In genomic region chr5:100428031-100428733, GRCm38 (mm10) we compare ENCODE assay signal across 8 mouse cellular contexts. TPM values are rescaled to one million over a fixed set of nuclear protein-coding genes. Genes with fewer than 3 reads are reported as not detected.
A peak's percentile ranks its signal among the peaks of the same experiment; 100 is the strongest.
DNase-seq lines count a peak whose midpoint lies in the region; ATAC-seq and TF ChIP-seq lines count a peak whose summit lies in the region.

No protein-coding gene starts in this region.

- no peak for TF ChIP-seq CTCF in C2C12 (IDR thresholded peaks at IDR 0.05; ENCODE audit: control insufficient read depth, insufficient read depth, insufficient read length)

- H3K79me3 ChIP-seq in C2C12 (ENCODE audit: low read depth): peaks cover 67% of the 10 kb centered on the region

- H3K4me2 ChIP-seq in forebrain, embryonic 11.5 days (ENCODE audit: low read depth, low read length, severe bottlenecking): peak overlapping the region; percentile 92
- peak overlapping the region; percentile 88 for H3K4me2 ChIP-seq in liver, embryonic 12.5 days

- ATAC-seq in forebrain, embryonic 11.5 days (replicated peaks; ENCODE audit: low FRiP score): no peak
- no peak for ATAC-seq in liver, embryonic 12.5 days

- H3K4me1 ChIP-seq in forebrain, embryonic 11.5 days (replicated peaks; ENCODE audit: control insufficient read depth, insufficient read depth, low read length): peaks cover 24% of the 10 kb centered on the region
- peaks cover 71% of the 10 kb centered on the region for H3K4me1 ChIP-seq in liver, embryonic 12.5 days

- H3K79me2 ChIP-seq in C2C12 (ENCODE audit: control insufficient read depth, insufficient read depth): peaks cover 84% of the 10 kb centered on the region

- H3K27me3 ChIP-seq in C2C12 (ENCODE audit: control insufficient read depth, insufficient read depth, insufficient read length): no peaks in the 10 kb centered on the region
- H3K27me3 ChIP-seq in forebrain, embryonic 11.5 days (ENCODE audit: control insufficient read depth, insufficient read depth, low read length): no peaks in the 10 kb centered on the region
- no peaks in the 10 kb centered on the region for H3K27me3 ChIP-seq in liver, embryonic 12.5 days (replicated peaks)

- H3ac ChIP-seq in C2C12 (ENCODE audit: control insufficient read depth, insufficient read length, low read depth): peak overlapping the region; percentile 79

- 19% methylated on average over 5 of the region's 5 CpGs for WGBS in forebrain, embryonic 11.5 days
- WGBS in liver, embryonic 12.5 days (ENCODE audit: insufficient replicate concordance): 9% methylated on average over 5 of the region's 5 CpGs

- H3K4me3 ChIP-seq in C2C12 (ENCODE audit: insufficient read depth, poor library complexity, severe bottlenecking): peak overlapping the region; percentile 46
- peak overlapping the region; percentile 69 for H3K4me3 ChIP-seq in forebrain, embryonic 11.5 days (ENCODE audit: low read depth, low read length)
- H3K4me3 ChIP-seq in liver, embryonic 12.5 days: peak overlapping the region; percentile 75

- DNase-seq in heart, adult 11 months: peak; percentile 82
- no peak for DNase-seq in heart, adult 9 months (ENCODE audit: low spot score in 2 of 2)
- no peak for DNase-seq in forebrain, embryonic 11.5 days (ENCODE audit: low spot score)
- DNase-seq in ovary, postnatal 14 days (ENCODE audit: low spot score): no peak
- no peak for DNase-seq in cerebellum, adult 8-10 months
- no peak for DNase-seq in urinary bladder, postnatal 4 days (ENCODE audit: low spot score in 2 of 2)

- H3K9ac ChIP-seq in forebrain, embryonic 11.5 days (ENCODE audit: low read length): peak overlapping the region; percentile 94
- peak overlapping the region; percentile 80 for H3K9ac ChIP-seq in liver, embryonic 12.5 days

- H3K27ac ChIP-seq in forebrain, embryonic 11.5 days (ENCODE audit: low read depth, low read length): no peak overlapping the region
- H3K27ac ChIP-seq in liver, embryonic 12.5 days: peak overlapping the region; percentile 0; the same call in 1 of the 2 replicates

- H3K36me3 ChIP-seq in C2C12 (ENCODE audit: control insufficient read depth, insufficient read depth): peaks cover 59% of the 10 kb centered on the region
- peaks cover 18% of the 10 kb centered on the region for H3K36me3 ChIP-seq in forebrain, embryonic 11.5 days (ENCODE audit: control insufficient read depth, insufficient read depth, low read length)
- peaks cover 57% of the 10 kb centered on the region for H3K36me3 ChIP-seq in liver, embryonic 12.5 days

- H3K9me3 ChIP-seq in forebrain, embryonic 11.5 days (ENCODE audit: control insufficient read depth, low read length): no peaks in the 10 kb centered on the region
- no peaks in the 10 kb centered on the region for H3K9me3 ChIP-seq in liver, embryonic 12.5 days (replicated peaks)

TF ChIP-seq in C2C12, 6 proteins besides CTCF, POLR2A, EP300 and RAD21:
- TF ChIP-seq MYOG (IDR thresholded peaks at IDR 0.05; ENCODE audit: control insufficient read depth, extremely low read depth, insufficient read length) (no peak), USF1 (IDR thresholded peaks at IDR 0.05; ENCODE audit: low read depth) (no peak), CEBPB (IDR thresholded peaks at IDR 0.05; ENCODE audit: low read depth) (no peak), MAX (IDR thresholded peaks at IDR 0.05) (no peak), FOSL1 (IDR thresholded peaks at IDR 0.05; ENCODE audit: insufficient read depth, low read length, poor library complexity, severe bottlenecking) (no peak), MYOD1 (IDR thresholded peaks at IDR 0.05; ENCODE audit: control insufficient read depth, insufficient read length, low read depth) (no peak)

RNA-seq across cellular contexts. Expression of gene Sec31a, which starts 12.1 kb away (rescaled TPM):
- polyA plus RNA-seq in C2C12 (2012; fragmentation: generic; extraction: Trizol): 183 TPM
- polyA plus RNA-seq in forebrain, embryonic 11.5 days (2014; fragmentation: Nextera tagmentation; extraction: Ambion mirVana): 109 and 117 TPM in 2 replicates
- polyA plus RNA-seq in liver, embryonic 12.5 days (2016; fragmentation: Nextera tagmentation; extraction: Ambion mirVana): 65.0 and 67.0 TPM in 2 replicates
